8 mouse cellular contexts compared by ENCODE assay signal in genomic region chr13:78210029-78210747, GRCm38 (mm10). TPM values are rescaled to one million over a fixed set of nuclear protein-coding genes. Genes with fewer than 3 reads are reported as not detected.
DNase-seq lines count a peak whose midpoint lies in the region; ATAC-seq and TF ChIP-seq lines count a peak whose summit lies in the region.

No protein-coding gene starts in this region.

- peak; percentile 57; the same call in 1 of the 2 replicates for ATAC-seq in lung, embryonic 16.5 days (ENCODE audit: low read depth)
- peak; percentile 53 for ATAC-seq in forebrain, embryonic 12.5 days (ENCODE audit: low FRiP score)
- ATAC-seq in midbrain, embryonic 15.5 days (replicated peaks) = peak; percentile 60

- DNase-seq in lung, adult 2 months = no peak
- peak; percentile 42 for DNase-seq in cerebellum, adult 11 months
- DNase-seq in kidney, postnatal 14 days = peak; percentile 36
- DNase-seq in testis, postnatal 14 days (ENCODE audit: low spot score) = no peak
- DNase-seq in ovary, postnatal 14 days (ENCODE audit: low spot score) = no peak

- H3K27me3 ChIP-seq in lung, embryonic 16.5 days (ENCODE audit: control insufficient read depth, insufficient read depth, low read depth, low read length) = peaks cover 50% of the 10 kb centered on the region
- H3K27me3 ChIP-seq in forebrain, embryonic 12.5 days = peaks cover 57% of the 10 kb centered on the region
- 0 out of 2 replicates have a peak, but pooled peaks cover 4% of the 10 kb centered on the region for H3K27me3 ChIP-seq in midbrain, embryonic 15.5 days (replicated peaks)

- peaks cover 6% of the 10 kb centered on the region for H3K4me1 ChIP-seq in lung, embryonic 16.5 days (replicated peaks; ENCODE audit: control insufficient read depth, insufficient read depth, low read length)
- H3K4me1 ChIP-seq in lung, adult 2 months (ENCODE audit: control insufficient read depth, insufficient read depth, low read length) = peaks cover 3% of the 10 kb centered on the region
- peaks cover 68% of the 10 kb centered on the region for H3K4me1 ChIP-seq in forebrain, embryonic 12.5 days
- peaks cover 45% of the 10 kb centered on the region for H3K4me1 ChIP-seq in midbrain, embryonic 15.5 days

- 2% methylated on average over 38 of the region's 38 CpGs for WGBS in lung, embryonic 16.5 days
- 4% methylated on average over 38 of the region's 38 CpGs for WGBS in lung, adult 2 months
- under 1% methylated on average over 38 of the region's 38 CpGs for WGBS in forebrain, embryonic 12.5 days
- under 1% methylated on average over 38 of the region's 38 CpGs for WGBS in midbrain, embryonic 15.5 days

- H3K36me3 ChIP-seq in lung, embryonic 16.5 days (ENCODE audit: control insufficient read depth, insufficient read depth, low read length) = no peaks in the 10 kb centered on the region
- H3K36me3 ChIP-seq in forebrain, embryonic 12.5 days (replicated peaks) = no peaks in the 10 kb centered on the region
- H3K36me3 ChIP-seq in midbrain, embryonic 15.5 days (replicated peaks) = no peaks in the 10 kb centered on the region

- H3K9me3 ChIP-seq in lung, embryonic 16.5 days (ENCODE audit: control insufficient read depth, low read length) = no peaks in the 10 kb centered on the region
- H3K9me3 ChIP-seq in forebrain, embryonic 12.5 days = no peaks in the 10 kb centered on the region
- H3K9me3 ChIP-seq in midbrain, embryonic 15.5 days = no peaks in the 10 kb centered on the region

- no peak overlapping the region for H3K27ac ChIP-seq in lung, embryonic 16.5 days (ENCODE audit: low read length)
- H3K27ac ChIP-seq in forebrain, embryonic 12.5 days = peak overlapping the region; percentile 87
- H3K27ac ChIP-seq in midbrain, embryonic 15.5 days = peak overlapping the region; percentile 31

- H3K4me3 ChIP-seq in lung, embryonic 16.5 days (ENCODE audit: low read length) = peak overlapping the region; percentile 42
- no peak overlapping the region for H3K4me3 ChIP-seq in lung, adult 2 months (replicated peaks; ENCODE audit: extremely low read depth, low read depth, low read length)
- peak overlapping the region; percentile 39 for H3K4me3 ChIP-seq in forebrain, embryonic 12.5 days (replicated peaks)
- peak overlapping the region; percentile 31 for H3K4me3 ChIP-seq in midbrain, embryonic 15.5 days

- TF ChIP-seq POLR2A in lung, adult 2 months (IDR thresholded peaks at IDR 0.05; ENCODE audit: borderline replicate concordance, extremely low read depth, low read depth, low read length) = no peak

- H3K9ac ChIP-seq in lung, embryonic 16.5 days (ENCODE audit: low read length) = peak overlapping the region; percentile 41
- H3K9ac ChIP-seq in forebrain, embryonic 12.5 days = peak overlapping the region; percentile 62
- peak overlapping the region; percentile 28 for H3K9ac ChIP-seq in midbrain, embryonic 15.5 days

- no peak for TF ChIP-seq CTCF in lung, adult 2 months (IDR thresholded peaks at IDR 0.05; ENCODE audit: insufficient read depth, low read length)

- H3K4me2 ChIP-seq in lung, embryonic 16.5 days (ENCODE audit: low read depth, low read length) = peak overlapping the region; percentile 76
- peak overlapping the region; percentile 72 for H3K4me2 ChIP-seq in forebrain, embryonic 12.5 days
- peak overlapping the region; percentile 81 for H3K4me2 ChIP-seq in midbrain, embryonic 15.5 days

RNA-seq across cellular contexts. Expression of gene Nr2f1, which starts 10.6 kb away (rescaled TPM):
- polyA plus RNA-seq in lung, embryonic 16.5 days (2015; fragmentation: Nextera tagmentation; extraction: Ambion mirVana) = 3.6 and 3.7 TPM in 2 replicates
- 26.7 and 30.7 TPM in 2 replicates for polyA plus RNA-seq in lung, adult 2 months (2012; rRNA removed)
- polyA plus RNA-seq in forebrain, embryonic 12.5 days (2016; fragmentation: Nextera tagmentation; extraction: Ambion mirVana) = 86.3 and 113 TPM in 2 replicates
- 58.4 and 61.2 TPM in 2 replicates for polyA plus RNA-seq in midbrain, embryonic 15.5 days (2015; fragmentation: Nextera tagmentation; extraction: Ambion mirVana)

Comparison
In these comparisons a context has a peak if more than half of its experiments do, and no peak if none do; other contexts are left out.
1. DNase-seq: peak in cerebellum, adult 11 months (single experiment) and kidney, postnatal 14 days (single experiment); none in lung, adult 2 months (single experiment), testis, postnatal 14 days (single experiment) and ovary, postnatal 14 days (single experiment).
2. Peak in every context shown above with its lines, with median percentiles within 50 percentile points of each other: ATAC-seq, H3K4me2 ChIP-seq and H3K9ac ChIP-seq.